Mouse (Mus musculus): ENCODE data around the gene Prkar1b. TPM values are rescaled to one million over a fixed set of nuclear protein-coding genes. Genes with fewer than 3 reads are reported as not detected.

Prkar1b gene
- polyA plus RNA-seq (2017; shearing (Covaris generic)) = 2.0 TPM

GRCm38 (mm10) chr5:139149681-139150602 is at the start of gene Prkar1b, which contains the start of gene Dnaaf5:
TSS of gene Prkar1b (minus strand) at chr5:139150001.
TSS of gene Dnaaf5 (plus strand) at chr5:139150223.

DNA sequence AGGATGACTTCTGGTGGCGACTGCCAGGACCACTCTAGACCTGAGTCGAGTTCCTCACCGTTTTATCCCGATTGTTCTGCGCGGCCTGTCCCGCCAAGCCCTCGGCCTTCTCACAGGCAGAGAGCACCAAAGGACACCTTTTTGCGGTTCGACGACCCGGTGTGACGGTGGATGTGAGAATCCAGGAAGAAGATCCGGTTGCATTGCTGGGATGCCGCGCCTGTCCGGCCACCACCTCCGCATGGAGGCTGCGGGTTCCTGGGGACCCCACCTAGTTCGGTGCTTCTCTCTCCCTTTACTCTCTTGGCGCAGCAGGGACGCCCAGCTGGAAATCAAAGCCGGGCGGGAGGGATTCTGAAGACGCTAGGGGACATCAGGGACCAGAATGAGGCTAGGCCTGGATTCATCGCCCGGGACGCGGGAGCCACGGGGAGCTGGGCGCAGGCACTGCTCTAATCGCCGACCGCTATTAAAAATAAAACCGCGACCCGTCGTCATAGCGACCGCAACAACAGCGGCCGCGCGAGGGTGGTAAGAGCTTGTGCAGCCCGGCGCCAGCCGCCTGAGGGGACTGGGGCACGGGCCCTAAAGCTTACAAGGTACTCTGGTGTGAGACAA is 152.5 kb downstream of the Prkar1b start, which contains the start of gene Pdgfa:
TSS of gene Pdgfa (minus strand) at position 200 of the 618 bp plus-strand sequence.

Other genes starting within 250 kb of the Prkar1b start
- not detected for gene Pdgfa, start 152.6 kb downstream of the Prkar1b start, polyA plus RNA-seq (2017; shearing (Covaris generic))
- gene Dnaaf5, start 222 bp upstream of the Prkar1b start, polyA plus RNA-seq (2017; shearing (Covaris generic)) = 13.3 TPM
- 52.1 TPM for gene Sun1, start 50.6 kb upstream of the Prkar1b start, polyA plus RNA-seq (2017; shearing (Covaris generic))
- gene Get4, start 102.3 kb upstream of the Prkar1b start, polyA plus RNA-seq (2017; shearing (Covaris generic)) = 10.1 TPM
- gene Adap1, start 175.6 kb upstream of the Prkar1b start, polyA plus RNA-seq (2017; shearing (Covaris generic)) = 3.7 TPM
- 62.4 TPM for gene Cox19, start 201.4 kb upstream of the Prkar1b start, polyA plus RNA-seq (2017; shearing (Covaris generic))
- gene Cyp2w1, start 202.6 kb upstream of the Prkar1b start, polyA plus RNA-seq (2017; shearing (Covaris generic)) = not detected
- gene Gpr146, start 227.7 kb upstream of the Prkar1b start, polyA plus RNA-seq (2017; shearing (Covaris generic)) = 11.0 TPM